Mouse (Mus musculus) E14TG2a.4 (cell line): ENCODE measurements at regions not wholly inside any gene's neighbourhood (a gene's known extent, or its start where the extent isn't known, plus 50 kb on each side); places are given as distances from the start of the nearest gene placed in this dataset.

ENCODE experiments used
- CTCF ChIP-seq: conservative IDR thresholded peaks from 2 replicates; pipeline ENCODE4 v1.5.1; 2014; ENCODE audit warnings: low read length
- NANOG ChIP-seq: IDR thresholded peaks from 2 replicates; pipeline ENCODE4 v1.6.1; 2014; ENCODE audit warnings: borderline replicate concordance, low read length, mixed read lengths
- POU5F1 ChIP-seq: IDR thresholded peaks from 2 replicates; pipeline ENCODE4 v1.6.1; 2014; ENCODE audit warnings: low read length, borderline replicate concordance

- TF ChIP-seq CTCF (no peak), NANOG (no peak), POU5F1 (no peak)
Observed at GRCm38 (mm10) chr12:80014598-80014983, 98.2 kb downstream of the Zfp36l1 start.
